Comparison of ENCODE assay signal across 19 mouse cellular contexts in genomic region chr5:58599876-58600275, GRCm38 (mm10).
"Had no signal": no experiment of that assay in that cellular context is flagged by ENCODE, and none has a peak within 500 bp of the region (broad histone marks: within the 10 kb centered on the region; RNA-seq: fewer than 3 reads in every experiment).

No protein-coding gene starts in this region.

- H3K4me2 ChIP-seq: limb, embryonic 13.5 days; liver, embryonic 12.5 days; liver, embryonic 15.5 days; lung, embryonic 15.5 days had no signal

- DNase-seq: kidney, adult 9 months; kidney, postnatal 14 days; kidney, postnatal 4 days; liver; lung, adult 18-20 months; lung, postnatal 10 days; lung, postnatal 36 days; midbrain, embryonic 14.5 days; right cerebral cortex, adult 18-20 months; right cerebral cortex, postnatal 14 days; right cerebral cortex, postnatal 4 days; thymus, postnatal 25 days had no signal

- H3K4me3 ChIP-seq: limb, embryonic 10.5 days; limb, embryonic 13.5 days; liver, embryonic 12.5 days; liver, embryonic 15.5 days; lung, embryonic 15.5 days; megakaryocyte, embryonic 14.5 days; midbrain, embryonic 10.5 days had no signal

- H3K9me3 ChIP-seq: limb, embryonic 10.5 days; limb, embryonic 13.5 days; liver, embryonic 12.5 days; liver, embryonic 15.5 days; lung, embryonic 15.5 days; midbrain, embryonic 10.5 days had no signal

- H3K4me1 ChIP-seq: limb, embryonic 10.5 days; limb, embryonic 13.5 days; liver, embryonic 12.5 days; liver, embryonic 15.5 days; lung, embryonic 15.5 days; megakaryocyte, embryonic 14.5 days; midbrain, embryonic 10.5 days had no signal

- H3K36me3 ChIP-seq: limb, embryonic 10.5 days; limb, embryonic 13.5 days; liver, embryonic 12.5 days; liver, embryonic 15.5 days; lung, embryonic 15.5 days; midbrain, embryonic 10.5 days had no signal

- ATAC-seq: liver, embryonic 12.5 days had no signal

- H3K9ac ChIP-seq: limb, embryonic 13.5 days; liver, embryonic 12.5 days; liver, embryonic 15.5 days; lung, embryonic 15.5 days had no signal

- H3K27ac ChIP-seq: limb, embryonic 10.5 days; limb, embryonic 13.5 days; liver, embryonic 12.5 days; liver, embryonic 15.5 days; lung, embryonic 15.5 days; midbrain, embryonic 10.5 days had no signal

- H3K27me3 ChIP-seq: limb, embryonic 13.5 days; liver, embryonic 12.5 days; liver, embryonic 15.5 days; lung, embryonic 15.5 days; megakaryocyte, embryonic 14.5 days had no signal
